In the genomic region with DNA sequence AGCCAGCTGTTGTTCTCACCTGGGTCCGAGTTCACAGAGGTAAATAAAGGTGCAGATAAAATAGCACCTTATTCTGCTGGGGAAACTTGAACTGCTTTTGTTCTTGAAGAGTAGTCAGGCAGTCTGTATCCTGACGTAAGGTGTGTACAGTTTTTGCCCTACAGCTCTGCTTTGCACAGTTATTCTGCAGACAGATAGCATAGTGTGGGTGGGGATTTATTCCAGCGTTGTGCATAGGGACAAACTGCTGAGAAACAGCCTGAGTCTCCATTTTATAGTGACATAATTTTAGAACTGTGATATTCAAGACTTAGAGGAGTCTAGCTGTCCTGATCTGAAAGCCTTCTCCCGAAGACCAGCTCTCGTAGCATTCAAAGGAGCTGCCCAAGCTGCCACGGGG, we compare ENCODE assay signal across 24 mouse cellular contexts.
"Had no signal": no experiment of that assay in that cellular context is flagged by ENCODE, and none has a peak within 500 bp of the region (broad histone marks: within the 10 kb centered on the region; RNA-seq: fewer than 3 reads in every experiment).

No protein-coding gene starts in this region.

- H3K4me3 ChIP-seq: heart, embryonic 10.5 days; heart, embryonic 12.5 days; hindbrain, embryonic 13.5 days; hindbrain, embryonic 15.5 days; kidney, embryonic 15.5 days; limb, embryonic 13.5 days; limb, embryonic 15.5 days; liver, embryonic 12.5 days had no signal

- DNase-seq: gastrocnemius, postnatal 10 days; gastrocnemius, postnatal 36 days; heart, adult 18-20 months; heart, postnatal 10 days; heart, postnatal 36 days; kidney, adult 11 months; kidney, adult 2 months; kidney, adult 9 months; kidney, postnatal 14 days; kidney, postnatal 36 days; layer of hippocampus, adult 9-11 months; layer of hippocampus, postnatal 36 days; left cerebral cortex, postnatal 4 days had no signal

- H3K27ac ChIP-seq: heart, embryonic 10.5 days; hindbrain, embryonic 13.5 days; hindbrain, embryonic 15.5 days; hindbrain, postnatal 0 days; kidney, embryonic 15.5 days; kidney, postnatal 0 days; limb, embryonic 13.5 days; limb, embryonic 15.5 days; liver, embryonic 12.5 days; liver, embryonic 14.5 days had no signal
